Mouse (Mus musculus): Measurements from ENCODE around the gene 1700018B08Rik. TPM values are rescaled to one million over a fixed set of nuclear protein-coding genes. Genes with fewer than 3 reads are reported as not detected.

1700018B08Rik gene
- total RNA-seq (2021), result not detected

DNA sequence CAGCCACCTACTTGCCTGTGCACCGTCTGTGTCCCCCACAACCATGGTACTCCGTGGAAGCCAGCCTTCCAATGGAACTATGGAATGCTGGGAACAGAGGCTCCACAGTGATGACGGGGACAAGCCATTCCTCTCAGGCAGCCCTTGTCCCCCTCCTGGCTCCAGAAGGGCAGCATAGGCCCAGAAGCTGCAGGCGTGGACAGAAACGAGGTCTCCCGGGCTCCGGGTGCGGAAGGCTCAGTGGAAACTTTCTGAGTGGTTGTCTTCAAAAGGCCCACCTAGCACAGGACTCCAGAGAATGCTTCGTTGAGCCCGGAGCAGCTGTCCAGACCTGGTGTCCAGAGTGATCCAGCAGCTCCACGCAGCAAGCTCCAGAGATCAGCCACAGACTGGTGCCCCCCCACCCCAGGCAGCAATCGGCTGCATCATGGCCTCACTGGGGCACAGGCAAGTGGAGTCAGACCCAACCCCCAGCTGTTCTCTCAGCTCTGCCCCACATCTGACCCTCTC, at the start of gene 1700018B08Rik:
1700018B08Rik (minus strand) TSS at position 45 of the 510 bp plus-strand sequence.
- DNase-seq, result peak in 1 of 2 experiments; percentile 2

DNA sequence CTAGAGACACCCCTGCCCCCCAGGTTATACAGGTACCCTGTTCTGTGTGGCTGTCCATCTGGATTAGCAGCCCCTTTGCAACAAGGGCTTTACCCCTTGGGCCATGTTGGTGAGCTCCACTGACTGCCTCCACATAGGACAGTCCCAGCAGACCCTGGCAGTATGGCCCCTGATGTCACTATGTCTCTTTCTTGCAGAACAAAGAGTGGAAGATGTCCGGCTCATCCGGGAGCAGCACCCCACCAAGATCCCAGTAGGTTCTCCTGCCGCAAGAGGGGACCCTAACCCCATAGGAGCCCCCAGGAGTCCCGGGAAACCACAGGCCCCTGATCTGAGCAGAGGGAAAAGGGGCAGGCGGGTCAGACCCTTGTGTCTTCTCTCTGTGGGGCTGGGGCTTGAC, 49.2 kb upstream of the 1700018B08Rik start:
- DNase-seq, result no peak

DNA sequence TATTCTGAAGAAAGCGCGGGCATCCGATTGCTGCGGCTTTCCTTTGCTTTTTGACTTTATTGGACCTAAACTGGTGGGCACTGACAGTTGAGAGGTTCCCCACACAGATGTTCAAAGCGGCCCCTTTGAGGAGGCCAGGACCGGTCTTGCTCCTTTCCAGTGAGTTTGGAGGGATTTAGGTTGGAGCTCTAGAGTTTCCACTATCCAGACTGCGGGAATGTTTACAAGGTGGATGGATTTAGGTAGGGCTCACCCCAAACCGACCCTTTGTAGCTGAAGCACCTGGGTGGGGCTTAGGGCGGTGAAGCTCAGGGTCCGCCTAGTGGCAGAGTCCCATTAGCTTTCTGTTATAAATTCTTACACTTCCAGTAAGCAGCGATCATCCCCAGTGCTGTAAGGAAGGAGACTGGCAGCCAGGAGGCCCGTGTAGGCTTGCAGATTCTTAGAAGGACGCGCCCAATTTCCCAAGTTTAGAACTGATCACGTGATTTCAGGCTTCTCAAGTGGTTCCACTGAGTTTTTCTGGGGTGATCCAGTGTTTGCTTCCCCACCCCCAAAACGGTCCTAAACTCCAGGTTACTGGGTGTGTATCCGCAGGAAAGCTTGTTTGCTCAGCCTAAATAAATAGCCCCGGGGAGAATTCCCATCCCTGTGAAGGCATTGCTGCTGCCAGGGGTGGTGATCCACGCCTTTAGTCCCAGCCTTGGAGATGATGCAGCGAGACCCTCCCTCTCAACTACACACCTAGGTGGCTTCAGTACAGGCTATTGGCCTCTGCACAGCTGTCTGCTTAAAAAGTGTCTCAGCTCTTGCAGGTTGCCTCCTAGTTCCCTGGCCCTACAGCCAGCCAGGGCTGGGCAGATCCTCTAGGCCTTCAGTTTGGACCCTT, 47.3 kb upstream of the 1700018B08Rik start:
- DNase-seq, result no peak

DNA sequence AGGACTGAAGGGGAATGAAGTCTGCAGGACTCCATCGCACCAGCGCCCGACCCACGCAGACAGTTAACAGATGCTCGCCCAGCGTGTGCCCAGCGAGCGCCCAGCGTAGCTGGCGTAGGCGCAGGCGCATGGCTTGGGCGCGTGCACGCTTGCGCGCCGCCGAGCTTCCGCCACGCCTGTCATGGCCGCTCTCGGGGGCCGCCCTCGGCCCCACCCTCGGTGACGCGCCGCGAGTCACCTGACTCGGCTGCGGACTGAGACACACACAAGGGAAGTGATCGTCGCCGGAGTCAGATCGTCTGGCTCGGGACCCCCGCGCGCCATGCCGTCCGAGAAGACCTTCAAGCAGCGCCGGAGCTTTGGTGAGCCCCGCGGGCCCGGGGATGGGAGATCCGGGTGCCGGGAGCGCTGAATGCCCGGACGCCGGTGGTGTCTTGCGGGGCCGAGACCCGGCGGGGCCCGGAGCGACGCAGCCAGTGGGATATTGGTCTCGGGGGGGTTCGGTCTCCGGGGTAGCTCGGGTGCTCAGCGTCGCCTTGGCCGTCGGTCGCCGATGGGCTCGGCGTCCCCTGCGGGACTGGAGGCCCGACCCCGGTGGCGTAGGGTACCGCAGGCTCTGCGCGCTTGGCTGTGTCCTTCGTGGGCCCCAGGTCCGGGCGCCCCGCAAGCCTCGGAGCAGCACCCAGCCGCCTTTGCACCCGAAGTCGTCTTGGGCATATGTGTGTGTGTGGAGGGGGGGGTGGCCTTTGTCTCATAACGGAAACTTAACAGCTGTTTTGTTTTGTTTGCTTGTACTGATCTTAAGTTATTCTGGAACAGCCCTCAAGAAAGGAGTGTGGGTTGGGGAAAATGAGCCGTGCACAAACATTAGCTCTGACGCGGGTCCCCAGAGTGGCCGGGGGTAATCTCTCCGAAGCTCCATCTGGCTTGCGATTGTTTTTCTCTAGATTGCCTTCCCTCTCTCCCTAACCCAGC, 46.4 kb upstream of the 1700018B08Rik start, which contains the start of gene Map1lc3b:
Map1lc3b (plus strand) TSS at position 159 of the 975 bp plus-strand sequence.
- DNase-seq, result peak; percentile 97

DNA sequence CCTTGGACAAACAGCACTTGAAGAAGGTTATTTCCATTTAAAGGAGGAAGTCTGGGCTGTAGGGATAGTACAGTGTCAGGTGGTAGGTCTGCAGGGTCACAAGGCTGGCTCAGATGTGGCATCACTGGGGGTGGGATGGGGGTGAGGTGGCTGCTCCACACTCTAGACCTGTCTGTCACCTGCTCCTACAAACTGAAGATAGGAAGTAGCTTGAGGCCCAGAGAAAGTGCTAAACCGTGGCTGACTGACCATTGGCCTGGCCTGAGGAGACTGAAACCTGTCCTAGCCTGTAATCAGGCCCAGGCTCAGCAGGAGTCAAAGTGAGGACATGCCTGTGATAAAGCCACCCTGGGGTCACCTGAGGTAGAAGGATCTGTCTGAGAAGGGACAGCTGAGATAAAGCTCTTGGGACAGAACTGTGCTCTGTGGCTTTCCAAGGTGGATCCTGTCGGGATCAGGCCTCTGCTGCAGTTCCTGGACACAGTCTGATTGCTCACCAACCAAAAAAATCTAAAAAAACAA, 45.1 kb upstream of the 1700018B08Rik start:
- no peak for DNase-seq

DNA sequence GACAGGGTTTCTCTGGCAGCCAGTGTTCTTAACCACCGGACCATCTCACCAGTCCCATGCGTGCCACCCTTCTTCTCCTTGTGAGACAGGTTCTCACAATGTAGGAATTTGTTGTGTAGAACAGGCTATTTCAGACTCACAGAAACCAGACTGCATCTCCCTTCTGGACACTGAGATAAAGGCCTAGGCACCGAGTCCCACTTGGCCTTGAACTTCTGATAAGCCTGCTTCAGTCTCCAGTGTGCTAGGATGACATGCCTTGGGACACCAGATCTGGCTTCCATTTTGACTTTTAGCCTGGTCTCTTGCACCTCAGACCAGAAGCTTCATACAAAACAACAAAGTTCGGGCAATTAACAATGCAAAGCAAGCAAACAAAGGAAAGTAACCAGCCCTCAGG, 44.6 kb upstream of the 1700018B08Rik start:
- no peak for DNase-seq

DNA sequence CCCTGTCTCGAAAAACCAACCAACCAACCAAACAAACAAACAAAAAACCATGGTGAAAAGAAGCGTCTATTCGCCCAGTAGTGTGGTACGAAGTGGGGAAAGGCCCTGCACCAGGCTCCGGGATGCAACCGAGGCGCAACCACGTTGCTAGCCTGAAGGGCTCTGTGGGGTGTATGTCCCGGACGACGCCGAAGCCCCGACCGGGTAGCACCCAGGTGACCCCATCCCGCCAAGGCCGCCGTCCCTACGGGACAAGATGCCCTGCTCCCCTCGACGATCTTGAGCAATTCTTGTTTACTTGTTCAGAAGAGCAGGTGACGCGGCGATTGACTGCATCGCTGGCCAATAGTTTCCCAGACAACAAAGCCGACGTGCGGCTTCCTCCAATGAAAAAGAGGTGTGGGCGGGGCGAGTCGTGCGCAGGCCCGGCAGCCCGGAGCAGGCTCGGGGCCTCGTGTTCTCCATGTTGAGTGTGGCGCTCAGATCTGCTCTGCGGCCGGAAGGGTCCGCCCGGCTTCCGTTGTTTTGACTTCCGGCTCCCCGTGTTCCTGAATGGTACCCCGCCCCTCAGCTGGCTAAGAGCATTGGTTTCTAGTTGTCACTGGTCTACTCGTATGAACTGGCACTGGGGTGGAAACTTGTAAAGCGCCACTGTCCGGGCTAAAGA, 41.2 kb upstream of the 1700018B08Rik start:
- peak; percentile 99 for DNase-seq

DNA sequence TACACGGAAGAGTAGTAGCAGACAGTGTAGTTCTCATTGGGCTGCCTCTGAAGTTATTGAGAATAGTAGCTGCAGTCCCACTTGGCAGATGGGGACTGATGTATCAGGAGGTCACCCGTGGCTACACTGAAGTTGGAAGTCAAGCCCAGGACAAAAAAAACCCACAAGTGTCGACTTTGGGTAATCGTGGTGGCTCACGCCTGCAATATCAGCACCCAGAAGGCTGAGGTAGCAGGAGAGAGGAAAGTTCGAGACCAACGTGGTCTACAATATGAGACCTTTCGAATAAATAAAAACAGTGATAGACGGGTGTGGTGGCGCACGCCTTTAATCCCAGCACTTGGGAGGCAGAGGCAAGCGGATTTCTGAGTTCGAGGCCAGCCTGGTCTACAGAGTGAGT, 40.6 kb upstream of the 1700018B08Rik start:
- no peak for DNase-seq

DNA sequence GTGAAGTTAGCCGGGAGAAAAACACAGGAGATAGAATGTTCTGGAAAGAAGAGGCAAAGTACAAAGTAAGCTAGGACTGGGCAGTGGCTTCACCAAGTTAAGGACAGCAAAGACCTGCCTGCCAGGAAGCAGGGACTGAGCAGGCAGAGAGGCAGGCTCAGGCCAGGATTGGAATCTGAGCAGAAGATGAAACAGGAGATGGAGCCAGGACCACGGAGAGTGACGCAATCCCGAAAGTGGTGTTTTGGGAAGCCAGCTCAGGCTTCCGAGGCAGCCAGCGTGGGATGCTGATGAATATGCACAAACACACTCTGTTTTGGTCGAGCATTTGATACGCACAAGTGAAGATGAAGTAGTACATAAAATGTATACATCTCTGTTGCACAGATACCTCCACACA, 39.5 kb upstream of the 1700018B08Rik start:
- no peak for DNase-seq

DNA sequence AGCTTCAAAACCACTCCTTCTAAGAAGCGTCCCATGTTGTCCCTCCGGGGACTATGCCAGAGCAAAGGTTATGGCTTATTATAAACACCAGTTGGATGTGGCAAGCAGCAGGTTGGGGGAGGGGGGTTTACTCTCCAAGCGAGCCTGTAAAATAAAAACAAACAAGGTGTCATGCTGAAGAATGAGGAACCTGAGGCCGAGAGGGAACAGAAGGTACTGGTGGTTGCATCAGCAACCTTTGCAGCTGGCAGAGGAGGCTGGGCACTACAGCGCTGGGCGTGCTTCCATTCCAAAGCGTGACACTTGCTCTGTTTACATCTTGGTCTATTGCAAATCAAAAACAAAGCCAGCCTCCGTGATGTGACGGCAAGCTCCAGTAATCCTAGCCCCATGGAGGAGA, 36.3 kb upstream of the 1700018B08Rik start:
- no peak for DNase-seq

DNA sequence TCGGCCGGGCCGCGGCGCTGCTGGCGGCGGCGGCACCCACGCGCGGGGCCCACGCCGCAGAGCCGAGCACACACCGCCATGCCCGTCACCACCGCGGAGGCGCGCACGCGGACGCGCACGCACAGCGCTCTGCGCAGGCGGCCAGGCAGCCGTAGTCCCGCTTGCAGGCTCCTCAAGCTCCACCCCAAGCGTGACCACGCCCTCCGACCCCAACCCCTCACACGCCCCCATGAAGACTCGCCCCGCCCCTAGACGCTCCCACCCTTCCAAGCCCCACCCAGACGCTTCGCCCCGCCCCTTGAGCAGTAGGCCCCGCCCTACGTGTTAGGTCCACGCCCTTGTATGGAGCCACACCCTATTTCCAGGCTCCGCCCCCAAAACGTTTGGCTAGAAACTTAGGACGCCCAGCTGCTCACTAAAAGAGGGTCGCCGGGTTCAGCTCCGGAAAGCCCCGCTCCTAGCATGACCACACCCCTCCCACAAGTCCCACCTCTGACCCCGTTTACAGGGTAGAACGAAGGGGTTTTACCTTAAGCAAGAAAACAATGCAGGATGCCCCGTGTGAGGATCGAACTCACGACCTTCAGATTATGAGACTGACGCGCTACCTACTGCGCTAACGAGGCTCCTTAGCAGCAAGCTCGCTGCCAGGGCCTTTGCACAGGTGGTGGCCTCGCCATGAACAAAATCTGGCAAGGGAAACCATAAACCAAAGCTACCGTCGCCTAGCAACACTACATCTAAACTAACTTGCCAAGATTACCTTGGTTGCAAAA, 34.7 kb upstream of the 1700018B08Rik start, which contains the start of gene Fbxo31:
Fbxo31 (minus strand) TSS at position 131 of the 776 bp plus-strand sequence.
- DNase-seq, result peak; percentile 93 to 94

DNA sequence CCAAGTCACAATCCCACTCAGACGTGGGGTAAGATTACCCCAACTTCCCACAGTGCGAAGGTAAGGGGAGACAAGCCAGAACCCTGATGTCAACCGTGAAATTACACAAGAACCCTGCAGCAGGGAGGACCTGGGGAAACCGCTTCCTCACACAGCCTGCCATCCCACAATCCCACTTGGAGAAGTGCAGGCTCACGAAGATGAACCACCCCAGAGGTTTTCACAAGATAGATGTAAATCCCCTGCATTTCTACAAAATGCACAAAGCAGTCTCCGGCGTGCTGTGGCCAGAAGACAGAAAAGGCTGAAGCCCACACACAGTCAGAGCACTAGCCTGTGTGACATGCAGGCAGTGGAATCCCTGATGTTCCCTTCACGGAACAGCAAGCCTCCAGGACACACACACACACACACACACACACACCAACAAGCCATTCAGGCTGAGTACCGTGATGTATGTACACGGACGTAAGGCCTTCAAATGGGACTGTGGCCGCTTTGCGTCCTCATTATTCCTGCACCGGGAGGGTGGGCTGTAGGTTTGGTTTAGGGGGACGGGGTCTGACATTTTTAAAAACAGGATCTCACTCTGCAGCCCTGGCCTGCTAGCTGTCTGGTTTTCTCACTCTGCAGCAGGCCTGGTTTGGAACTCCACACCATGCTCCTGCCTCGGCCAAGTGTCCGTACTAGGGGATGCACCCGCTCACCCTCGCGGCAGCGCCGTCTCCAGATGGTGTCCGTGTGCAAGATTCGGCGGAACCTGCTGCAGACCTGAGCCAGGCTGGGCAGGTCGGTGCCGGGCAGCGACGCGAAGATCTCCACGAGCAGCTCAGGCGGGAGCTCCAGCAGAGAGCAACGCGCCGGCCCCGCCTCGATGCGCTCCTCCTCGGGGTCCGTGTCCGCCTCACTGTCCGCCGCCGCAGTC, 33.9 kb upstream of the 1700018B08Rik start:
- no peak for DNase-seq

DNA sequence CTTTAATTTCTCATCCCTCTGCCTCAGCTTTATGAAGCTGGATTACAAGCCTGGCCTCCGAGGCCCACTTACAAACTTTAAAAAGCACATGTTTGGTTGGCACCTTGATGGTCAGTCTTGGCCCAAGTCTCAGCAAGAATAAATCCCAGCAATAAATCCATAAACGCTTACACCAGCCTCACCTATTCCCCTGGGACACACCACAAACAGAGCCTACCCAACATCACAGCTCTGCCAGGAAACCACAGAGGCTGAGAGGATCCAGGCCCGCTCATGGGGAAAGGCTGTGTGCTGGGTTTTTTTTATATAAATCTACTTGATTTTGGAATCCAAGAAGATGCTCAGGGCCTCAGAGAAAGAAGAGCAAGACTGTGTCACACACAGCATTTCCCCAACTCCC, 31.5 kb upstream of the 1700018B08Rik start:
- DNase-seq, result no peak

DNA sequence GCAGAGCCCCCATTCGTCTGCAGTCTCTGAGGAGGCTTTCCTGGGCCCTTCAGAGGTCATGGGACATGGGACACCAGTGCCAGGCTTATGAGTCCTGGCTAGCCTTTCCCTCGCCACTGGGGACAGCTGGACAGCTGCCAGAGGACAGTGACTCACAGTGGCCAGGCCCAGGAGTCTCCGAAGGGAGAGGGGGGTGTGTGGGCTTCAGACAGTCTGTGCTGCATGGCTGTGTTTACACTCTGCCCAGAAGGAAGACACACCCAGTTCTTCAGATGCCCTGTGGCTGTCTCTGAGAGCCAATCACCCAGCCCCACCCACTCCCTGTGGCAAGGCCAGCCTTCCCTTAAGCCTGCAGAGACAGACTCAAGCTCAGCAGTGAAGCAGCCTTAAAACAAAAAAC, 29.2 kb upstream of the 1700018B08Rik start:
- no peak for DNase-seq

DNA sequence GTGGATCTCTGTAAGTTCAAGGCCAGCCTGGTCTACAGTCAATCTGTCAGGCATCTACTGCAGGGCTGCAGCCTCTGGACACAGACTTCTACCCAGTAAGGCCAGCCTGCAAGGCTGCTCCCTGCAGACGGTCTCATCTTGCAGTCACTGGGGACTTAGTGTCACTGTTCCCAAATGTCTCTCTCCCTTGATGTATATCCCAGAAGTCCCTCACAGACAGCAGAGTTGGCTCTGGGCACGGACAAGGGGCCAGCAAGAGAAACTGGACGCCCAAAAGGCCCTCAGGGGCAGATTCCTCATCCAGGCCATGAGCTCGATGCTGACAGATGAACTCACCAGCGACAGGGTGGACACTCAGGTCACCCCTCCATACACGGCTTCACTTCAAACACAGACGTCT, 28.0 kb upstream of the 1700018B08Rik start:
- no peak for DNase-seq

DNA sequence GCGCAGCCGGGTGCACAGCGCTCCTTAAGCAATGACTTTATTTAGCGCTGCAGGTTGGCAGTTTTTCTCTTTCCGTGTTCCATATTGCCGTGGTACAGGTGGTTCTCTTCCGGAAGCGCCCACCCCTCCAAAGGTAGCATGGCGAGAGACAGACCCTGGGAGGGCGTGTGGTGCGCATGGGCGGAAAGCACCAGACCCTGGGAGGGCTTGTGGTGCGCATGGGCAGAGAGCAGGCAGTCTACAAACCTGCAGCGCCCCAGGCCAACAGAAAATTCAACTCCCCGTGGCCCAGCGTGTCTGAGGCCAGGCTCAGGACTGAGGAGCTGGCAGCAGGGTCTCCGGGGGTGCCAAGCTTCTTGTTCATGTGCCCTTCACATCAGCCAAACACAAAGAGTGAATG, 26.7 kb upstream of the 1700018B08Rik start:
- no peak for DNase-seq

DNA sequence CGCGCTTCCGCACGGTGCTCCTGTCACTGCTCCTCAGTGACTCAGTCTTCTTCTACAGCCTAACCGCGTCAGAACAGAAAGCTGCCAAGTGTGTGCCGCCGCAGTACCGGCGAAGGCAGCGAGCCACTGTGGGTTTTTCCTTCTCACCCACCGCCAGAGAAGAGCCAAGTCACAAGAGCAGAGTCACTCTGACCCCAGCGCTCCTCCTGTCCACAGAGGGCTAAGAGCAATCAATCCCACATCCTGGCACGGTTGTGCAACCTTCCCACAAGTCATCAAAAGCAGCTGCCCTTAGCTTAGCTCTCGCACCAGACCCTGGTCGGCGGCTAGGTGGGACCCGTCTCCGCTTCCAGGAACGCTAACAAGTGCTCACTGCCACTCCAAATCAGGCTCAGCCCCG, 26.2 kb upstream of the 1700018B08Rik start:
- DNase-seq, result no peak

DNA sequence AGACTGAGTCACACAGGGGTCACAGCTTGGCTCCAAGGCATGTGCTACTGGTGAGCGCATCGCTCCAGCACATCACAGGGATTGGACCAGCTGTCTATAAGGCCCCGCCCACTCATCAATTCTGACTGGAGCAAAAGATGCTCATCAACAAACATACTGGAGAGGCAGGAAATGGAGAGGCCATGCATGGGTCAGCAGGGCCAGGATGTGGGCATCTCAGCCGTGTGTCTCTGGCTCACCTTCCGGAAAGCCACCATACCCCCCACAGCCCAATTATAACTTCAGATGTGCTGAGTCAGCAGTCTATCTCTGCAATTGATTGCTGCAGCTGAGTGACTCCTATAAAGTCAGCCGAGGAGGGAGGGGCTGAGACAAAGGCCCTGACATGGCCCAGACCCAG, 24.2 kb upstream of the 1700018B08Rik start:
- no peak for DNase-seq

DNA sequence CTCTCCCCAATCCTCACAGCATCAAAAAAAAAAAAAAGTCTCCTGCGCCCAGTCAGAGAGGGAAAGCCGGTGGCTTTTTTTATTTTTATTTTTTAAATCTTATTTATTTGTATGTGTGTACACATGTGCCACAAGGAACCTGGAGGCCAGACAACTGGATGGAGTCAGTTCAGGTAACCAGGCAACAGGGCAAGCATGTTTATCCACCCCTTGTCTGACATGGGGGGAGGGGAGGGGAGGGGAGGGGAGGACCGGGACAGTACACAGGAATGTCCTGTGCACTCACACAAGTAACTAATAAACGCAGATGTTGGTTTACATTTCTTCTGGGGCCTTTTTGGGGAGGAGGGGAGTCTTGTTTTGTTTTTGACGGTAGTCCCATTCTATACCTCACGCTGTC, 19.6 kb upstream of the 1700018B08Rik start:
- DNase-seq, result no peak

DNA sequence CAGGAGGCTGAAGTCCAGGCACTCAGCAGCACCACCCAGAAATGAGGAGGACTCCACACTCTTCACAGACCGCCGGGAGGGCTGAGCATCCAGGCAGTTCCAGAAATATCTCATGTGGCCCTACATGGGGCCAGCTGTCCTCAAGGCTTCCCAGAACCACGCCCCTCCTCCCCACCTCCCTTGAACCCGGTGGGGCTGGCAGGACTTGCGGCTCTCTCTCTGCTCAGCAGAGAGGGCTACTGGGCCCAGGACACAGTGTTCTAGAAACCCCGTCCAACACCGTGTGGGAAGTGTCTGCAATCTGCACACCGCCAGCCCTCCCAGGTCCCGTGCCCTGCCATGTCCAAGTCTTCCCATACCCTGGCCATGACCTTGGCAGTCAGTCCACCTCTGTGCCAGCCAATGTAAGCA, 18.8 kb upstream of the 1700018B08Rik start:
- DNase-seq, result no peak

All from layer of hippocampus, postnatal 36 days (tissue).